Mouse (Mus musculus) spleen, adult 2 months (tissue): ENCODE measurements around the gene Tbc1d20.

Experiments used
- CTCF ChIP-seq: fragments of 200-500 bp; IDR thresholded peaks from 2 replicates; pipeline ENCODE4 v1.5.1; 2011; ENCODE audit warnings: mild to moderate bottlenecking, inconsistent platforms; ENCODE audit not compliant: insufficient read depth, insufficient read length, insufficient replicate concordance; ENCODE audit errors: extremely low read depth
- POLR2A ChIP-seq: fragments of 200-500 bp; IDR thresholded peaks from 2 replicates; pipeline ENCODE4 v1.6.1; 2011; ENCODE audit warnings: low read depth, low read length, inconsistent platforms

DNA sequence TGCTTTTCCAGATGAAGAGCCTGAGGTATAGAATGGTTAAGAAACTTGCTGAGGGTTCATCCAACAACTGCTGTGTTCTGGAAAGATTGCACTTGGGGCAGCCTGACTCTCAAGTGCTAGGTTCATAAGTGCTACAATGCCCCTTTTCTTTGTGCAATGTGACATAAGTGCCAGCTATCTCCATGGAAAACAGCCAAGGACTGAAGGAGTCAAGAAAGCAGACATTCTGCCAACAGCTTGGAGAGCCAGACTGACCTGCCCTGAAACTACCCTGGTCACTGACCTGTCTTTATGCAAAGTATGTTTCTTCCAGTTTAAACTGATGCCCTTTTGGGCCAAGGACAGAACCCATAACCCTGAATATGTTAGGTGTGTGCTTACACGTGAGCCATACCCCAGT lies 43.2 kb downstream of the Tbc1d20 start:
- TF ChIP-seq CTCF, result no peak
- TF ChIP-seq POLR2A, result no peak
